Mouse (Mus musculus) CD8-positive naive resting alpha-beta T cell, adult 2 months (primary cell): ENCODE measurements around the gene Zfp967.
"Not testable (repeated sequence)": the region's sequence is repeated elsewhere in the genome, so short reads cannot be mapped to it uniquely, and the experiment has no call there.

Source experiments
- DNase-seq, 2 experiments: peaks; one replicate each; pipeline ENCODE4 v3.0.0; 2022; ENCODE audit warnings: low read depth in 2 of 2, low spot score in 2 of 2

The Zfp967 gene

DNA sequence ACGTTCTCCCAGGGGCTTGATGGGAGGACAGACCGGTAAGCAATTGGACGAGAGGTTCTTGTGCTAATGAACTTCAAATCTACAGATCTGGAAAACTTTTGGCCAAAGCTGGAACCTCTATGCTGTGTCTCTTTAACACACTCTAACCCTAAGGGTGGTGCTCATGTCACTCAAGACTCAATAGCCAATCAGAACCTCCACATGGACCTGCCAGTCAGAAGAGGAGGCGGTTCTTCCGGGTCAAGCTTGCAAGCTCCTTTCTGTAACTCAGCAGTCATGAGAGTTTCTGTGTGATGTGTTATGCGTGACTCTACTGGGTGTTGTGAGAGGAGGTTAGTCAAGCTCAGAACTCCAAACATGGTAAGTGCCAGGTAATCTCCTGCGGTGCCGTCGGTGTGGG is at the start of gene Zfp967:
TSS of gene Zfp967 (plus strand) at position 301 of the 400 bp plus-strand sequence.
- not testable (repeated sequence) for DNase-seq

DNA sequence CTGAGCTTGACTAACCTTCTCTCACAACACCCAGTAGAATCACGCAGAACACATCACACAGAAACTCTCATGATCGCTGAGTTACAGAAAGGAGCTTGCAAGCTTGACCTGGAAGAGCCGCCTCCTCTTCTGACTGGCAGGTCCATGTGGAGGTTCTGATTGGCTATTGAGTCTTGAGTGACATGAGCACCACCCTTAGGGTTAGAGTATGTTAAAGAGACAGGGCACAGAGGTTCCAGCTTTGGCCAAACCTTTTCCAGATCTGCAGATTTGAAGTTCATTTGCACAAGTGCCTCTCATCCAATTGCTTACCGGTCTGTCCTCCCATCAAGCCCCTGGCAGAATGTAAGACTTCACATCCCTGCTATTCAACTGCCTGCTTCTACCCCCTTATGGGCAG is 34.2 kb upstream of the Zfp967 start, which contains the start of gene Gm14434:
TSS of gene Gm14434 (minus strand) at position 101 of the 400 bp plus-strand sequence.
- DNase-seq, result not testable (repeated sequence)
